Mouse (Mus musculus): ENCODE data around the gene Gm7137.
"Not testable (repeated sequence)": the region's sequence is repeated elsewhere in the genome, so short reads cannot be mapped to it uniquely, and the experiment has no call there.

- TF ChIP-seq CTCF, EP300 (IDR thresholded peaks at IDR 0.05; ENCODE audit: low read depth): not testable (repeated sequence)
These were observed 16.8 kb downstream of the Gm7137 start, which contains the start of gene Gm3238 for GRCm38 (mm10) chr10:77771225-77771624.
